Mouse (Mus musculus): ENCODE results near the gene Ilk. TPM values are rescaled to one million over a fixed set of nuclear protein-coding genes. Genes with fewer than 3 reads are reported as not detected.

Ilk gene
- polyA plus RNA-seq, 1 experiment from 2014 or later = 192 TPM

Other genes starting within 250 kb of the Ilk start
- 93.0 and 94.6 TPM in 2 replicates for gene Smpd1, start 182.2 kb upstream of the Ilk start, polyA plus RNA-seq (2015; fragmentation: Nextera tagmentation; extraction: Ambion mirVana)
- gene Apbb1, start 154.9 kb upstream of the Ilk start, polyA plus RNA-seq (2015; fragmentation: Nextera tagmentation; extraction: Ambion mirVana) = 319 and 325 TPM in 2 replicates
- gene Hpx, start 136.5 kb upstream of the Ilk start, polyA plus RNA-seq (2015; fragmentation: Nextera tagmentation; extraction: Ambion mirVana) = 0.18 and 0.41 TPM in 2 replicates
- 106 and 107 TPM in 2 replicates for gene Trim3, start 103.0 kb upstream of the Ilk start, polyA plus RNA-seq (2015; fragmentation: Nextera tagmentation; extraction: Ambion mirVana)
- gene Timm10b, start 96.5 kb upstream of the Ilk start, polyA plus RNA-seq (2015; fragmentation: Nextera tagmentation; extraction: Ambion mirVana) = 127 and 140 TPM in 2 replicates
- 86.7 and 96.9 TPM in 2 replicates for gene Arfip2, start 96.2 kb upstream of the Ilk start, polyA plus RNA-seq (2015; fragmentation: Nextera tagmentation; extraction: Ambion mirVana)
- 12.8 and 18.7 TPM in 2 replicates for gene Gm45799, start 96.0 kb upstream of the Ilk start, polyA plus RNA-seq (2015; fragmentation: Nextera tagmentation; extraction: Ambion mirVana)
- 1.00 and 2.7 TPM in 2 replicates for gene Dnhd1, start 85.8 kb upstream of the Ilk start, polyA plus RNA-seq (2015; fragmentation: Nextera tagmentation; extraction: Ambion mirVana)
- 22.4 and 22.9 TPM in 2 replicates for gene Rrp8, start 793 bp downstream of the Ilk start, polyA plus RNA-seq (2015; fragmentation: Nextera tagmentation; extraction: Ambion mirVana)
- 89.7 and 99.0 TPM in 2 replicates for gene Taf10, start 7.8 kb downstream of the Ilk start, polyA plus RNA-seq (2015; fragmentation: Nextera tagmentation; extraction: Ambion mirVana)
- 38.7 and 43.4 TPM in 2 replicates for gene Tpp1, start 15.6 kb downstream of the Ilk start, polyA plus RNA-seq (2015; fragmentation: Nextera tagmentation; extraction: Ambion mirVana)
- gene Dchs1, start 51.1 kb downstream of the Ilk start, polyA plus RNA-seq (2015; fragmentation: Nextera tagmentation; extraction: Ambion mirVana) = 17.9 and 19.0 TPM in 2 replicates
- 173 and 175 TPM in 2 replicates for gene Mrpl17, start 74.5 kb downstream of the Ilk start, polyA plus RNA-seq (2015; fragmentation: Nextera tagmentation; extraction: Ambion mirVana)
- 0.19 and 0.26 TPM in 2 replicates for gene Gm4070, start 217.4 kb downstream of the Ilk start, polyA plus RNA-seq (2015; fragmentation: Nextera tagmentation; extraction: Ambion mirVana)

Measured in midbrain, embryonic 15.5 days (tissue).